Mouse (Mus musculus) lung, adult 2 months (tissue): ENCODE measurements around the gene Trp53. TPM values are rescaled to one million over a fixed set of nuclear protein-coding genes. Genes with fewer than 3 reads are reported as not detected.

Experiments
- DNase-seq: peaks from one replicate; pipeline ENCODE4 v3.0.0; 2022
- H3K4me1 ChIP-seq: fragments of 200-500 bp; 2 replicates; pipeline ENCODE4 v1.6.1; 2011; ENCODE audit warnings: low read length; ENCODE audit not compliant: control insufficient read depth, insufficient read depth
- H3K4me3 ChIP-seq: fragments of 200-500 bp; replicated peaks from 2 replicates; pipeline ENCODE3; 2011; ENCODE audit warnings: low read depth, mild to moderate bottlenecking, control low read depth, low read length; ENCODE audit errors: extremely low read depth
- CTCF ChIP-seq: fragments of 200-500 bp; IDR thresholded peaks from 2 replicates; pipeline ENCODE4 v1.5.1; 2011; ENCODE audit warnings: mild to moderate bottlenecking, low read length, control low read depth; ENCODE audit not compliant: insufficient read depth
- POLR2A ChIP-seq: fragments of 200-500 bp; IDR thresholded peaks from 2 replicates; pipeline ENCODE4 v1.6.1; 2011; ENCODE audit warnings: low read depth, mild to moderate bottlenecking, control low read depth, low read length, borderline replicate concordance; ENCODE audit errors: extremely low read depth
- WGBS: fragments of 180-500 bp; shearing (Covaris S2); methylation state at CpG from one replicate; pipeline ENCODE4 v1.1.7; 2018; 5-methylcytosine and 5-hydroxymethylcytosine counted together
- polyA plus RNA-seq: library from polyadenylated mRNA; depleted of rRNA; stranded (reverse); fragments of >200 nt; gene quantifications from 2 replicates; pipeline ENCODE4 v1.2.3, GENCODE M21; 2012

Trp53 gene
- polyA plus RNA-seq, 1 experiment = 75.0 TPM

GRCm38 (mm10) chr11:69549060-69549656, 31.0 kb upstream of the Trp53 start, which contains the start of gene Dnah2:
Gene Dnah2 (minus strand): TSS chr11:69549110.
- Histone ChIP-seq H3K4me3 (no peak within 1 kb of the TSS), H3K4me1 (peaks cover 4% of the 10 kb centered on the region; the same call in 1 of the 2 replicates)
- TF ChIP-seq CTCF (no peak), POLR2A (no peak)
- DNase-seq = no peak
- 42% methylated on average over 12 of the region's 12 CpGs for WGBS

- 64% methylated on average over 4 of the region's 4 CpGs for WGBS
- TF ChIP-seq CTCF = no peak
- no peak for TF ChIP-seq POLR2A
- no peak overlapping the region for H3K4me3 ChIP-seq
- H3K4me1 ChIP-seq = peaks cover 4% of the 10 kb centered on the region; the same call in 1 of the 2 replicates
- DNase-seq = no peak
Observed at GRCm38 (mm10) chr11:69551310-69551709, 28.8 kb upstream of the Trp53 start.

- H3K4me3 ChIP-seq = no peak overlapping the region
- DNase-seq = no peak
- no peak for TF ChIP-seq POLR2A
- TF ChIP-seq CTCF = no peak
- no peaks in the 10 kb centered on the region for H3K4me1 ChIP-seq
- WGBS = 29% methylated on average over 14 of the region's 14 CpGs
Observed at GRCm38 (mm10) chr11:69552622-69553340, 27.4 kb upstream of the Trp53 start.

GRCm38 (mm10) chr11:69553341-69553721, 26.8 kb upstream of the Trp53 start:
- DNase-seq = no peak
- WGBS = 42% methylated on average over 2 of the region's 2 CpGs

GRCm38 (mm10) chr11:69554539-69555140, 25.5 kb upstream of the Trp53 start:
- H3K4me3 ChIP-seq = no peak overlapping the region
- no peak for DNase-seq
- H3K4me1 ChIP-seq = no peaks in the 10 kb centered on the region
- WGBS = 51% methylated on average over 5 of the region's 5 CpGs
- TF ChIP-seq CTCF = no peak
- TF ChIP-seq POLR2A = no peak

More at GRCm38 (mm10) chr11:69553341-69553721, 26.8 kb upstream of the Trp53 start:
- no peak overlapping the region for H3K4me3 ChIP-seq
- H3K4me1 ChIP-seq = no peaks in the 10 kb centered on the region
- no peak for TF ChIP-seq POLR2A

GRCm38 (mm10) chr11:69557381-69557958, 22.7 kb upstream of the Trp53 start:
- TF ChIP-seq POLR2A (no peak), CTCF (no peak)
- no peak for DNase-seq
- no peak overlapping the region for H3K4me3 ChIP-seq
- H3K4me1 ChIP-seq = no peaks in the 10 kb centered on the region
- 56% methylated on average over 14 of the region's 14 CpGs for WGBS

- no peak for DNase-seq
- 38% methylated on average over 6 of the region's 6 CpGs for whole genome bisulfite sequencing
- Histone ChIP-seq H3K4me1 (no peaks in the 10 kb centered on the region), H3K4me3 (no peak overlapping the region)
- no peak for TF ChIP-seq POLR2A
- no peak for TF ChIP-seq CTCF
Observed at GRCm38 (mm10) chr11:69558756-69559155, 21.4 kb upstream of the Trp53 start.

- H3K4me1 ChIP-seq = no peaks in the 10 kb centered on the region
- H3K4me3 ChIP-seq = no peak overlapping the region
- 35% methylated on average over 5 of the region's 5 CpGs for whole genome bisulfite sequencing
- DNase-seq = no peak
- TF ChIP-seq CTCF (no peak), POLR2A (no peak)
Observed at GRCm38 (mm10) chr11:69559183-69559582, 21.0 kb upstream of the Trp53 start.

GRCm38 (mm10) chr11:69559851-69560765, 20.1 kb upstream of the Trp53 start, which contains the start of gene Efnb3:
Gene Efnb3 (minus strand): TSS chr11:69560205.
- DNase-seq = no peak
- H3K4me3 ChIP-seq = no peak within 1 kb of the TSS
- WGBS = 3% methylated on average over 58 of the region's 59 CpGs
- no peak for TF ChIP-seq CTCF
- TF ChIP-seq POLR2A = no peak
- no peaks in the 10 kb centered on the region for H3K4me1 ChIP-seq
